Mouse (Mus musculus) heart, adult 2 months (tissue): ENCODE measurements around the gene Slc18a2. TPM values are rescaled to one million over a fixed set of nuclear protein-coding genes. Genes with fewer than 3 reads are reported as not detected.

Experiments used
- DNase-seq, 2 experiments: peaks; one replicate each; pipeline ENCODE4 v3.0.0; 2021
- H3K27ac ChIP-seq: fragments of 200-600 bp; 2 replicates; pipeline ENCODE4 v1.8.1; 2022
- H3K27me3 ChIP-seq: fragments of 200-500 bp; 2 replicates; pipeline ENCODE4 v1.6.1; 2012; ENCODE audit warnings: mild to moderate bottlenecking, low read length, inconsistent platforms, mixed read lengths; ENCODE audit not compliant: control insufficient read depth, insufficient read depth
- H3K36me3 ChIP-seq: fragments of 200-500 bp; 2 replicates; pipeline ENCODE4 v1.6.1; 2012; ENCODE audit warnings: low read length, inconsistent platforms; ENCODE audit not compliant: control insufficient read depth, insufficient read depth
- H3K4me1 ChIP-seq: fragments of 200-500 bp; 2 replicates; pipeline ENCODE4 v1.6.1; 2011; ENCODE audit warnings: low read length; ENCODE audit not compliant: control insufficient read depth, insufficient read depth
- H3K4me3 ChIP-seq: fragments of 200-600 bp; 2 replicates; pipeline ENCODE4 v1.8.1; 2022
- H3K79me2 ChIP-seq: fragments of 200-500 bp; replicated peaks from 2 replicates; pipeline ENCODE4 v1.6.1; 2012; ENCODE audit warnings: mild to moderate bottlenecking, inconsistent platforms, low read length, moderate library complexity, mixed read lengths; ENCODE audit not compliant: control insufficient read depth, insufficient read depth
- H3K9ac ChIP-seq: fragments of 200-500 bp; 2 replicates; pipeline ENCODE4 v1.6.1; 2012; ENCODE audit warnings: low read depth, mild to moderate bottlenecking, control low read depth, inconsistent platforms, low read length, mixed read lengths
- CTCF ChIP-seq: fragments of 200-600 bp; IDR thresholded peaks from 2 replicates; pipeline ENCODE4 v1.8.1; 2022; ENCODE audit warnings: antibody characterized with exemption, mild to moderate bottlenecking, moderate library complexity
- EP300 ChIP-seq: fragments of 200-500 bp; IDR thresholded peaks from 2 replicates; pipeline ENCODE4 v1.6.1; 2011; ENCODE audit warnings: low read depth, low read length, control low read depth; ENCODE audit not compliant: insufficient read depth
- POLR2A ChIP-seq: fragments of 200-500 bp; IDR thresholded peaks from 2 replicates; pipeline ENCODE4 v1.6.1; 2011; ENCODE audit warnings: mild to moderate bottlenecking, low read depth, low read length, control low read depth; ENCODE audit not compliant: insufficient read depth
- WGBS: fragments of 180-500 bp; shearing (Covaris S2); methylation state at CpG from one replicate; pipeline ENCODE4 v1.1.7; 2018; 5-methylcytosine and 5-hydroxymethylcytosine counted together
- intact Hi-C: fragments of 180-260 bp; cut with DNase I; formaldehyde crosslinking; loops from one replicate; pipeline ENCODE4 v1.15.1; 2025
- polyA plus RNA-seq: library from polyadenylated mRNA; depleted of rRNA; stranded (reverse); fragments of >200 nt; gene quantifications from 2 replicates; pipeline ENCODE4 v1.2.3, GENCODE M21; 2012; rRNA removed
- total RNA-seq, 2 experiments: library from RNA; stranded (reverse); gene quantifications; 2 replicates each; pipeline ENCODE4 v1.2.3; 2021

Gene Slc18a2
- total and polyA plus RNA-seq, 3 experiments = 0.61 to 0.94 (median 0.80) TPM

DNA sequence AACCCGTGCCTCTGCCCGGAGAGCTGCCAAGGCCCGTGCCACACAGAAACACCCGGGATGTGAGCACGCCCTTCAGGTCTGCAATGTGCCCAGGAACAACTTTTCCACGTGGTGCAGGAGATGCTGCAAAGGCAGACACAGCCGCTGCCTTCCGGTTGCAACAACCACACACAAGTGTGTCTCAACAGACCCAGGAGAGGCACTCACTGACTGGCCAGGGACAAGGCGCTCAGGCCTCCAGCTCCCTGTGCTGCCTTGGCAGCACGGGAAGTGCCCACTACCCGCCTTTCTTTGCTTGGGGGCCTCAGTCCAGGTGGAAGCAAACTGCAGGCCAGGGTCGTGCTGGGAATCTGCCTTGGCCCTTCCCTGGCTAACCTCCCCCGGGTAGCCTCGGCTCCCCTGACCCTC is 83.6 kb downstream of the Slc18a2 start:
- H3K27ac ChIP-seq = peak overlapping the region; percentile 92; the same call in 1 of the 2 replicates
- peak; percentile 40 to 49 for DNase-seq

GRCm38 (mm10) chr19:59345081-59345657 is 84.5 kb downstream of the Slc18a2 start:
- DNase-seq = peak; percentile 74 to 76
- no peak for TF ChIP-seq POLR2A
- TF ChIP-seq CTCF = peak; percentile 41
- TF ChIP-seq EP300 = no peak
- H3K9ac ChIP-seq = peak overlapping the region; percentile 94
- peaks cover 10% of the 10 kb centered on the region for H3K36me3 ChIP-seq
- WGBS = under 1% methylated on average over 68 of the region's 70 CpGs
- peaks cover 3% of the 10 kb centered on the region for H3K4me1 ChIP-seq
- intact Hi-C loops = loop anchor here (10.0 kb wide), 1 partner anchor 400 kb away; the partner anchor contains the start of genes Eno4 and Hspa12a
- H3K27me3 ChIP-seq = no peaks in the 10 kb centered on the region
- peak overlapping the region; percentile 92 for H3K27ac ChIP-seq
- peak overlapping the region; percentile 92 for H3K4me3 ChIP-seq
- peaks cover 5% of the 10 kb centered on the region for H3K79me2 ChIP-seq

More for the DNA sequence above, 83.6 kb downstream of the Slc18a2 start:
- peaks cover 5% of the 10 kb centered on the region for H3K79me2 ChIP-seq
- H3K4me3 ChIP-seq = peak overlapping the region; percentile 92
- H3K4me1 ChIP-seq = peaks cover 3% of the 10 kb centered on the region
- peaks cover 10% of the 10 kb centered on the region for H3K36me3 ChIP-seq
- H3K9ac ChIP-seq = peak overlapping the region; percentile 94
- TF ChIP-seq CTCF = no peak
- intact Hi-C loops = loop anchor here (10.0 kb wide), 1 partner anchor 400 kb away; the partner anchor contains the start of genes Eno4 and Hspa12a
- 1% methylated on average over 14 of the region's 14 CpGs for WGBS
- no peaks in the 10 kb centered on the region for H3K27me3 ChIP-seq

Other genes starting within 250 kb of the Slc18a2 start
- gene Shtn1, start 184.8 kb upstream of the Slc18a2 start, total RNA-seq = 1 to 10 TPM; 2.3 to 2.4 TPM
- 0.90 and 1.3 TPM in 2 replicates for gene Shtn1, start 184.8 kb upstream of the Slc18a2 start, polyA plus RNA-seq
- not detected for gene Vax1, start 90.8 kb upstream of the Slc18a2 start, total RNA-seq
- not detected in 2 replicates for gene Vax1, start 90.8 kb upstream of the Slc18a2 start, polyA plus RNA-seq
- not detected for gene Kcnk18, start 41.7 kb upstream of the Slc18a2 start, total RNA-seq
- not detected in 2 replicates for gene Kcnk18, start 41.7 kb upstream of the Slc18a2 start, polyA plus RNA-seq
- 100 to 1,000 TPM; 251 to 301 TPM for gene Rps12-ps3, start 61.4 kb downstream of the Slc18a2 start, total RNA-seq
- 728 and 927 TPM in 2 replicates for gene Rps12-ps3, start 61.4 kb downstream of the Slc18a2 start, polyA plus RNA-seq
- gene Pdzd8, start 84.9 kb downstream of the Slc18a2 start, total RNA-seq = 10 to 100 TPM; 23.1 to 26.3 TPM
- gene Pdzd8, start 84.9 kb downstream of the Slc18a2 start, polyA plus RNA-seq = 3.6 and 6.7 TPM in 2 replicates
- not detected for gene Emx2, start 197.5 kb downstream of the Slc18a2 start, total RNA-seq
- gene Emx2, start 197.5 kb downstream of the Slc18a2 start, polyA plus RNA-seq = not detected in 2 replicates